Mouse (Mus musculus) small intestine, adult 2 months (tissue): Measurements from ENCODE around the gene Sipa1l3.

ENCODE experiments used
- CTCF ChIP-seq: fragments of 200-500 bp; IDR thresholded peaks from 2 replicates; pipeline ENCODE4 v1.5.1; 2012; ENCODE audit warnings: low read depth, mild to moderate bottlenecking, control low read depth, inconsistent platforms, low read length, moderate library complexity, mixed read lengths; ENCODE audit not compliant: insufficient replicate concordance, insufficient read length; ENCODE audit errors: extremely low read depth
- POLR2A ChIP-seq: fragments of 200-500 bp; IDR thresholded peaks from 2 replicates; pipeline ENCODE4 v1.6.1; 2012; ENCODE audit warnings: low read depth, mild to moderate bottlenecking, control low read depth, inconsistent platforms, low read length, moderate library complexity

DNA sequence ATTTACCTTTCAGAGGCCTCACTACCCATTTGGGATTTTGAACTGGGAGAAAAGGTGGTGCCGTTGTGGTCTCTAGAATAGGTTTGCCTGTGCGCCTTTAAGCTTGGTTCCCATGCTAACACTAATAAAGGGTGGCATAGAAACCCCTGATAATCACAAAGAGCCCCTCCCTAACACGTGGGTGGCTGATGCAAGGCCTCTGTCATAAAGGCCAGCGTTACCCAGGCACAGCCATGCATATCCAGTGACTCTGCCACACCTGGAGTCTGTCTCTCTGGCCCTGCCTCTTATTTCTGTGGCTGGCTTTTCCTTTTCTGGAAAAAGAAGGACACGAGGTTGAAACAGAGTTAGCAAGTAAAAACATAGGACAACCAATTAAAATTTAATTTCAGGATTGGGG lies 37.1 kb upstream of the Sipa1l3 start:
- TF ChIP-seq POLR2A, result no peak
- no peak for TF ChIP-seq CTCF
